Mouse (Mus musculus) forebrain, embryonic 14.5 days (tissue): ENCODE measurements around the gene Kcnq5. TPM values are rescaled to one million over a fixed set of nuclear protein-coding genes. Genes with fewer than 3 reads are reported as not detected.

Experiments used
- ATAC-seq: fragments of 200-750 bp; cut with Nextera tagmentation; 2 replicates; pipeline ENCODE4 v1.8.0; 2017; ENCODE audit warnings: mild to moderate bottlenecking, moderate library complexity
- DNase-seq: peaks from one replicate; pipeline ENCODE4 v3.0.0-alpha.2; 2015; ENCODE audit warnings: low spot score
- H3K27ac ChIP-seq: fragments of 300-500 bp; sonication (generic); 2 replicates; pipeline ENCODE4 v1.5.1; 2014; ENCODE audit warnings: low read depth, mild to moderate bottlenecking, control low read depth, low read length, moderate library complexity
- H3K27me3 ChIP-seq: fragments of 300-500 bp; sonication (generic); replicated peaks from 2 replicates; pipeline ENCODE4 v1.6.1; 2014; ENCODE audit warnings: low read length, control low read depth, mixed read lengths; ENCODE audit not compliant: control insufficient read depth, insufficient read depth
- H3K36me3 ChIP-seq: fragments of 300-500 bp; sonication (generic); 2 replicates; pipeline ENCODE4 v1.6.1; 2014; ENCODE audit warnings: low read length, control low read depth; ENCODE audit not compliant: control insufficient read depth, insufficient read depth
- H3K4me1 ChIP-seq: fragments of 300-500 bp; sonication (generic); 2 replicates; pipeline ENCODE4 v1.6.1; 2014; ENCODE audit warnings: antibody characterized with exemption, low read length, control low read depth; ENCODE audit not compliant: control insufficient read depth, insufficient read depth
- H3K4me2 ChIP-seq: fragments of 300-500 bp; sonication (generic); 2 replicates; pipeline ENCODE4 v1.6.1; 2014; ENCODE audit warnings: mild to moderate bottlenecking, control low read depth, low read length
- H3K4me3 ChIP-seq: fragments of 300-500 bp; sonication (generic); 2 replicates; pipeline ENCODE4 v1.5.1; 2014; ENCODE audit warnings: low read depth, low read length, control low read depth
- H3K9ac ChIP-seq: fragments of 300-500 bp; sonication (generic); 2 replicates; pipeline ENCODE4 v1.6.1; 2014; ENCODE audit warnings: mild to moderate bottlenecking, low read length, control low read depth, moderate library complexity
- H3K9me3 ChIP-seq: fragments of 300-500 bp; sonication (generic); replicated peaks from 2 replicates; pipeline ENCODE4 v1.6.1; 2016; ENCODE audit warnings: low read length, control low read depth, mixed read lengths; ENCODE audit not compliant: control insufficient read depth
- WGBS: fragments of 180-500 bp; shearing (Covaris S2); extraction: QIAGEN DNeasy Blood & Tissue Kit; methylation state at CpG from one replicate; pipeline ENCODE4 v1.1.7; 2014; 5-methylcytosine and 5-hydroxymethylcytosine counted together
- polyA plus RNA-seq: library from polyadenylated mRNA; unstranded; fragments of >200 nt; fragmentation: Nextera tagmentation; extraction: Ambion mirVana; gene quantifications from 2 replicates; pipeline ENCODE4 v1.2.1, GENCODE M21; 2014

Gene Kcnq5
- 0.93 and 2.0 TPM in 2 replicates for polyA plus RNA-seq

DNA sequence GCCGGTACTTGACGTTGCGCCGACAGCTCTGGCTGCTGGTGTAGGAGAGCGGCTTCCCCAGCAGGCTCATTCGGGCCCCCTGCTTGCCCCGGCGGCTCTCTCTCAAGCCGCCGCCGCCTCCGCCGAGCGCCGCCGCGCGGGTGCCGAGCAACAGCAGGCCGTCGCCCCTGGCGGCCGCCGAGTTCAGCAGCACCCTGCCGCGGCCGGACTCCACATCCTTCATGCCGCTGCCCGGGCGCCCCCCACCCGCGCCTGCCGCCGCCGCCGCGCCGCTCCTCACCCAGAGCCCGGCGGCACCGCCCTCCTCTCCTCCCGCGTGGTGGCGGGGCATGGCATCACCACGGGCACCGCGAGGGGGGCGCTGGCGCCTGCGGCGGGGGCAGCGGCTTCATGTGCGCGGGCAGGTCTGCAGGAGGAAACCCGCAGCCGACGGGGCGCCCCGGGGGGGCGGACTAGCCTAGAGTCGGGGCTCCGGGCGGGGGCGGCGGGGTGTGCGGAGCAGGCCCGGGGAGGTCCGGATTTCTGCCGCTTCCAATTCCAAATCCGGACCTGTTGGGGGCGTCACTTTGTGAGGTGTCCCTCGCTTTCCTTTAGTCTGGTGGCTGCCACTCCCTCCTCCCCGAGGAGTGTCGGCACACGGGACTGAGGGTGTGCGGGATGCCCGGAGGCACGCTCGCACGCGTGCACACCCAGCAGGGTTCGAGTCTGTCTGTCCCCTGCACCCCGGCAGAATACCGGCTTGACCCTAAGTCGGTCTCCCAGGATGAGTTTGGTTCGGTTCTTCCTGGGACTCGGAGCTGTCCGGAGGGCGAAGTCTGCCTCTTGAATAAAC is at the start of gene Kcnq5:
Kcnq5 (minus strand) TSS at position 692 of the 832 bp plus-strand sequence.
- DNase-seq = peak; percentile 71
- under 1% methylated on average over 61 of the region's 89 CpGs for WGBS
- Histone ChIP-seq H3K27me3 (peaks cover 7% of the 10 kb centered on the region; the same call in 1 of the 2 replicates), H3K9me3 (no peaks in the 10 kb centered on the region), H3K4me1 (peaks cover 9% of the 10 kb centered on the region; the same call in 1 of the 2 replicates), H3K9ac (peak within 1 kb of the TSS; percentile 67), H3K36me3 (no peaks in the 10 kb centered on the region), H3K4me2 (peak within 1 kb of the TSS; percentile 77), H3K27ac (no peak within 1 kb of the TSS), H3K4me3 (peak within 1 kb of the TSS; percentile 64)
- ATAC-seq = peak; percentile 85

DNA sequence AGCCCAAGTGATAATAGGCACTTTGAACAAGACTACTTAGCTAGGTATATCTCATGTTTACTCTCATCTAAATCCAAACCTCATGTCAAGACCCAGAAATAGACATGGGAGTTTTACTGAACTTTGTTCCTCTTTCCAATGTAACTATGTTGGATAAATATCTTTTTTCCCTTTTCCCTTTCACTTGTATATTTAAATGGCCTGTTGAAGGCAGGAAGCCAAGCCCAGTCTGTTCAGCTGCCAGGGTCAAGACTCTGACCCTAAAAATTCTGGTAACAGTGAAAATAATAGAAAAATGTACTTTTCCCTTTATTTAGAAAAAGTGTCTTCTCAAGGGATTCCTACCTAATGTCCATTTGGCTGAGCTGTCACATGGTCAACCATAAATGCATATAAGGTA is 18.0 kb upstream of the Kcnq5 start:
- Histone ChIP-seq H3K4me3 (no peak overlapping the region), H3K4me1 (no peaks in the 10 kb centered on the region), H3K9ac (no peak overlapping the region), H3K27ac (no peak overlapping the region), H3K9me3 (no peaks in the 10 kb centered on the region), H3K27me3 (no peaks in the 10 kb centered on the region), H3K36me3 (no peaks in the 10 kb centered on the region), H3K4me2 (no peak overlapping the region)
- ATAC-seq (no peak), DNase-seq (no peak)

DNA sequence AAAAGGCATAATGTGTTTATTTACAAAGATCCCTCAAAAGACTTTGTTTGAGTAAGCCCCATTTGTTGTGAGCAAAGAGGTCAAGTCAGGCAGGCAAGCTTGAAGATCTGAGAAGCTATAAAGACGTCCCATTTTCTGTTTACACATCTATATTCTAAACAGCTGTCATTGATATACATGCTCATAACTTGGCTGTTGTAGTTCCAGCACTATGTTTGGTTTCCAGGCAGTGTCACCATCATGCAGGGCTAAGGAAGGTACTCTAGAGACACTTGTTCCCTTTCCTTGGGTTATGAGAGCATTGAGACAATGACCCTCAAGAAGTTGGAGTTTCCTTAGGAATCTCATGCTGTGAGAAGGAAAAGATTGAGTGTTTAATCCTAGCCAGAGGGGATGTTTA is 17.6 kb upstream of the Kcnq5 start:
- Histone ChIP-seq H3K9me3 (no peaks in the 10 kb centered on the region), H3K4me1 (no peaks in the 10 kb centered on the region), H3K9ac (no peak overlapping the region), H3K4me3 (no peak overlapping the region), H3K4me2 (no peak overlapping the region), H3K36me3 (no peaks in the 10 kb centered on the region), H3K27ac (no peak overlapping the region), H3K27me3 (no peaks in the 10 kb centered on the region)
- DNase-seq = no peak
- WGBS = 72% methylated on average over 1 of the region's 1 CpGs
- no peak for ATAC-seq

DNA sequence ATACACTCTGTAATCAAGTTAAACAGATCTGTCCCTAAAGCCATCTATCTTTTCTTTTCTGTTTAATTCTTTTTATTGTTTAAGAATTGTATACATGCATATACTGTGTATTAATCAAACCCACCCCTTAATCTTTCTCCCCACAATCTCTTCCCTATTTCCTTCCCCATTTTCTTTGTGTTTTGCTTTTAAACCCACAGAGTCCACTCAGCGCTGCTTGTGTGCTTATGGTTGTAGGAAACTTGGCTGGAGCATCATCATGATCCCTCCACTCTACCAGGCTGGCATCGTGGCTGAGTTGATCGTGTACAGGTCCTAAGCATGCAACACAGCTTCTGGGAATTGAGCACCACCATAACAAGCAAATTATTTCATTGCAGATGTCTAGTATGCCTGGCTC is 12.3 kb upstream of the Kcnq5 start:
- no peak for ATAC-seq
- H3K4me3 ChIP-seq = no peak overlapping the region
- no peaks in the 10 kb centered on the region for H3K36me3 ChIP-seq
- no peaks in the 10 kb centered on the region for H3K27me3 ChIP-seq
- H3K9ac ChIP-seq = no peak overlapping the region
- 93% methylated on average over 3 of the region's 3 CpGs for WGBS
- no peak overlapping the region for H3K27ac ChIP-seq
- no peaks in the 10 kb centered on the region for H3K4me1 ChIP-seq
- H3K9me3 ChIP-seq = no peaks in the 10 kb centered on the region
- H3K4me2 ChIP-seq = no peak overlapping the region
- no peak for DNase-seq

DNA sequence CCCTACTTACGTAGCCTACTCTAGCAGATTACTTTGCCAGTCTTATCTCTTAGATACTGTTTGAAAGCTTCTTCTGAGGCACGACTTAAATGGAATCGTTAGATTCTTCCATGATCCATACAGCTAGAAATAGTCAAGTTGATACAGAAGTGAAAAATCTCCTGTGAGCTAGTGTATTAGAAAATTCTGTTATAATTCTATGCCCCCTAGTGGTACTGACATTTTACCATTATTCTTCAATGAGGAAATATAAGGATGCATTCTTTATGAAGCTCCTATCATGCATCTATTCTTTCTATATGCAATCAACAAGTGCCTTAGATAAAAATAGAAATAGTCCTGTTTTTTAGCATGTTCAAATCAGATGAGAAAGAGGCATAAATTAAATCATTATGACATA is 5.4 kb upstream of the Kcnq5 start:
- no peak overlapping the region for H3K9ac ChIP-seq
- H3K4me2 ChIP-seq = no peak overlapping the region
- H3K36me3 ChIP-seq = no peaks in the 10 kb centered on the region
- no peaks in the 10 kb centered on the region for H3K9me3 ChIP-seq
- ATAC-seq = no peak
- peak; percentile 71 for DNase-seq
- H3K4me1 ChIP-seq = peaks cover 2% of the 10 kb centered on the region; the same call in 1 of the 2 replicates
- no peak overlapping the region for H3K27ac ChIP-seq
- H3K4me3 ChIP-seq = no peak overlapping the region
- H3K27me3 ChIP-seq = peaks cover 7% of the 10 kb centered on the region; the same call in 1 of the 2 replicates
- WGBS = 84% methylated on average over 3 of the region's 3 CpGs

DNA sequence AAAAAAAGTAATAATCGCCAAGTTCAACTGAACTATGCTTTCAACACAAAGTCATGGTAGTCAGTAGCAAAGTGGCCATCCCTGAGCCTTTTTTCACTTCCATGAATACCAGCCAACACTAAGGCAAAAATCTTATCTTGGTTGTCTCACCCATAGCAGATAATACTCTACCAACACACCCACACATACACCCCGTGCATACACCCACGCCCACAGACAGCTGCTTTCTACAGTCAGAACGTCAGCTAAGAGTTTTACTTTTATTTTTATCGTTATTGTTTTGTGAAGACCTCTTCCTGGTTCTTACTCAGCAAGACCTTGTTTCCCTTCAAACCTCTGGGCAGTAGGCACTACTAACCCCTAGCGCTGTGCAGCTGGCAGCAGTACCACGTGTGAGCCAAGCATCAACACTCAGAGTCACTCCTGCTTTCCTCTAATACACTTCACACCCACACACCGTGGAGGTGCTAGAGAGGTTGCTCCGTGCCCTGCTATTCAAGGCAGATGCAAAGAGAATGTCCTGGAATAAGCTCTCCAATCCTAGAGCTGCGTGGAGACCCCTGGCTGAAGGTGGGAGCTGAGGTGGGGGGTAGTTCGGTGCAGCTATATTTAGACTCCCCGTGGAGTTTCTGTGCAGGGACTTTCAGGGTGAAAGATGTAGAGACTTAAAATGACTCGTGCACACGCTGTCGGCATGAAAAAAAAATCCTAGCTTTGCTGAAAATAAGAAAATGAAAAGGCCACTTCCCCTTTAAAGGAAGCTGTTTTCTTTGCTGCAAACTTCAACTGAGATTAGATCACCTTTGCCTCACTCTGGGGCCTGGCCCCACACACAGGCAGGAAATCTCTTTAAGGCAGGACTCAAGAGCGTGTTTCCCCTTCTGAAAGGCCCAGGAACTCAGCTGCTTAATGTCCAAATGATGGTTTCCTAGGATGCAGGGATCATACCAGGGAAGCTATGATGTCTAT is 1.4 kb upstream of the Kcnq5 start:
- no peak overlapping the region for H3K4me3 ChIP-seq
- no peak overlapping the region for H3K9ac ChIP-seq
- H3K27ac ChIP-seq = no peak overlapping the region
- DNase-seq (no peak), ATAC-seq (no peak)
- peaks cover 9% of the 10 kb centered on the region; the same call in 1 of the 2 replicates for H3K4me1 ChIP-seq
- no peak overlapping the region for H3K4me2 ChIP-seq
- no peaks in the 10 kb centered on the region for H3K9me3 ChIP-seq
- H3K36me3 ChIP-seq = no peaks in the 10 kb centered on the region
- 61% methylated on average over 16 of the region's 16 CpGs for WGBS
- peaks cover 7% of the 10 kb centered on the region; the same call in 1 of the 2 replicates for H3K27me3 ChIP-seq

DNA sequence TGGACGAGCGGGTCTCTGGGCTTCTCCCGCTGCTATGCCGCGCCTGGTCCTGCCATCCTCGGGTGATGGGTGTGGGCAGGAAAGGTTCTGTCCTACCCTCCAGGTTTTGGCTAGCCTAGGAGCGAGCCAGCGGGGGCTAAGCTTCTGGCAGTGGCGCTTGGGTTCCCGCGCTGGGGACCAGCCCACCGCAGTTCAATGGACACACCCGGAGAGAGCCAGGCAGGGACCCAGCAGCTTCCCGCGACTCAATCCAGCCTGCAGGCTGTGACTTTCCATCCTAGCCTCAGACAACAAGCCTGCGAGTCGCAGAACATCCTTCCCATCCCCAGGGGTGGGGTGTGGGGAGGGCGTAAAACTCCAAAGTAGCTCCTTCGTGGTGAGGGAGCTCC is 335 bp upstream of the Kcnq5 start:
- peak overlapping the region; percentile 77 for H3K4me2 ChIP-seq
- peak; percentile 27 for DNase-seq
- peaks cover 9% of the 10 kb centered on the region; the same call in 1 of the 2 replicates for H3K4me1 ChIP-seq
- H3K36me3 ChIP-seq = no peaks in the 10 kb centered on the region
- H3K9ac ChIP-seq = peak overlapping the region; percentile 67
- H3K4me3 ChIP-seq = peak overlapping the region; percentile 64
- peaks cover 7% of the 10 kb centered on the region; the same call in 1 of the 2 replicates for H3K27me3 ChIP-seq
- ATAC-seq = peak; percentile 35
- WGBS = under 1% methylated on average over 19 of the region's 19 CpGs
- H3K9me3 ChIP-seq = no peaks in the 10 kb centered on the region
- no peak overlapping the region for H3K27ac ChIP-seq

DNA sequence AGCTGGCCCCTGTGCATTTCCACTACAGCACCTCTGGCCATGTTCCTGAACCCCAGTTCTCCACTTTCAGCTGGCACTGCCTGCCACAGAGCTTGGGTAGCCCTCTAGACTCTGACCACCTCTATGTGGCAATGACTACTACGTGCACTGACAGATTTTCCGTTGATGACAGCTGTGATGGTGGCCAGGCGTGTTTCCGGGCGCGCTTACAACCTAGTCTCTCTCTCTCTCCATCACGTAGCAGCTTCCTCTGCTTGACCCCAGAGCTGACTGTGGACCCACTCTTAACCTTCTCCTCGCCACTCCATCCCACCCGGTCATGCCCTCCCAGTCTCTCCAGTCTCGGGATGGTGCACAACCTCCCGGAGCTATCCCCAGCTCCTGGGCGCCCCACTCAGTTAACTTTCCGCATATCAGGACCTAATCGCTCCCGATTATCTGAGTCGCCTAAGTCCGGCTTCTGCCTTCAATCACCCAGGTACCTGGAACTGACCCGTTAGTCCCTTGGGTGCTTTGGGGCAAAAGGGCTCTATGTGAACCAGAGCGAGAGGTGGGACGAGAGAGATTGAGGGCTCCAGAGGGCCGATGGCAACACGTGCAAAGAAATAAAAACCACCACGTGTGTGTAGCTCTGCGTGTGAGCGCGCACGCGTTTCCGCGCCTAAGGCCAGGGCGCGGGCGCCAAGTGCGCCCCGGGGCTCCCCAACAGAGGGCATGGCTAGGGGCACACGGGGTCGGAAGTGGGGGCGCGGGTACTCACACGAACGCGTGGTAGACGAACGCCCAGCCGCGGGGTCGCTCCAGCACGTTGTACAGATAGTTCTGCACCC is 1.1 kb downstream of the Kcnq5 start:
- peaks cover 7% of the 10 kb centered on the region; the same call in 1 of the 2 replicates for H3K27me3 ChIP-seq
- H3K4me1 ChIP-seq = peaks cover 9% of the 10 kb centered on the region; the same call in 1 of the 2 replicates
- peak overlapping the region; percentile 77 for H3K4me2 ChIP-seq
- H3K9me3 ChIP-seq = no peaks in the 10 kb centered on the region
- ATAC-seq = peak; percentile 64
- peak overlapping the region; percentile 64 for H3K4me3 ChIP-seq
- no peaks in the 10 kb centered on the region for H3K36me3 ChIP-seq
- WGBS = under 1% methylated on average over 41 of the region's 48 CpGs
- peak overlapping the region; percentile 67 for H3K9ac ChIP-seq
- no peak overlapping the region for H3K27ac ChIP-seq
- peak; percentile 14 for DNase-seq
